Mouse (Mus musculus) forebrain, embryonic 11.5 days (tissue): Measurements from ENCODE around the gene Alg12. TPM values are rescaled to one million over a fixed set of nuclear protein-coding genes. Genes with fewer than 3 reads are reported as not detected.

Experiments
- ATAC-seq: fragments of 200-750 bp; cut with Nextera tagmentation; replicated peaks from 2 replicates; pipeline ENCODE4 v1.8.0; 2017; ENCODE audit warnings: moderate TSS enrichment; ENCODE audit not compliant: low FRiP score
- DNase-seq: peaks from one replicate; pipeline ENCODE4 v3.0.0-alpha.2; 2017; ENCODE audit warnings: low spot score
- H3K27ac ChIP-seq: fragments of 300-500 bp; sonication (generic); 2 replicates; pipeline ENCODE4 v1.5.1; 2014; ENCODE audit warnings: low read depth, low read length
- H3K27me3 ChIP-seq: fragments of 300-500 bp; sonication (generic); 2 replicates; pipeline ENCODE4 v1.6.1; 2014; ENCODE audit warnings: mild to moderate bottlenecking, low read length, mixed read lengths; ENCODE audit not compliant: control insufficient read depth, insufficient read depth
- H3K36me3 ChIP-seq: fragments of 300-500 bp; sonication (generic); 2 replicates; pipeline ENCODE4 v1.6.1; 2014; ENCODE audit warnings: mild to moderate bottlenecking, low read length, moderate library complexity, mixed read lengths; ENCODE audit not compliant: control insufficient read depth, insufficient read depth
- H3K4me1 ChIP-seq: fragments of 300-500 bp; sonication (generic); replicated peaks from 2 replicates; pipeline ENCODE4 v1.6.1; 2014; ENCODE audit warnings: low read length, mixed read lengths; ENCODE audit not compliant: control insufficient read depth, insufficient read depth
- H3K4me2 ChIP-seq: fragments of 300-500 bp; sonication (generic); 2 replicates; pipeline ENCODE4 v1.6.1; 2014; ENCODE audit warnings: low read depth, mild to moderate bottlenecking, low read length, moderate library complexity, mixed read lengths; ENCODE audit not compliant: severe bottlenecking
- H3K4me3 ChIP-seq: fragments of 300-500 bp; sonication (generic); 2 replicates; pipeline ENCODE4 v1.5.1; 2014; ENCODE audit warnings: low read depth, low read length
- H3K9ac ChIP-seq: fragments of 300-500 bp; sonication (generic); 2 replicates; pipeline ENCODE4 v1.6.1; 2014; ENCODE audit warnings: low read length
- H3K9me3 ChIP-seq: fragments of 300-500 bp; sonication (generic); 2 replicates; pipeline ENCODE4 v1.6.1; 2016; ENCODE audit warnings: low read length, mixed read lengths; ENCODE audit not compliant: control insufficient read depth
- WGBS: fragments of 180-500 bp; shearing (Covaris S2); extraction: QIAGEN DNeasy Blood & Tissue Kit; methylation state at CpG from one replicate; pipeline ENCODE4 v1.1.7; 2014; 5-methylcytosine and 5-hydroxymethylcytosine counted together
- polyA plus RNA-seq: library from polyadenylated mRNA; unstranded; fragments of >200 nt; fragmentation: Nextera tagmentation; extraction: Ambion mirVana; gene quantifications from 2 replicates; pipeline ENCODE4 v1.2.1, GENCODE M21; 2014

The Alg12 gene
- polyA plus RNA-seq, 1 experiment from 2014 or later = 10.8 TPM

- ATAC-seq (no peak), DNase-seq (no peak)
- H3K27ac ChIP-seq = no peak overlapping the region
- WGBS = 81% methylated on average over 5 of the region's 5 CpGs
- H3K4me1 ChIP-seq = peaks cover 5% of the 10 kb centered on the region; the same call in 1 of the 2 replicates
- no peak overlapping the region for H3K4me2 ChIP-seq
- no peak overlapping the region for H3K9ac ChIP-seq
- no peak overlapping the region for H3K4me3 ChIP-seq
- H3K36me3 ChIP-seq = no peaks in the 10 kb centered on the region
- H3K27me3 ChIP-seq = no peaks in the 10 kb centered on the region
- no peaks in the 10 kb centered on the region for H3K9me3 ChIP-seq
Measured at GRCm38 (mm10) chr15:88856613-88857012, 37.5 kb upstream of the Alg12 start.

GRCm38 (mm10) chr15:88855896-88856417, 36.8 kb upstream of the Alg12 start:
- Histone ChIP-seq H3K36me3 (no peaks in the 10 kb centered on the region), H3K4me1 (no peaks in the 10 kb centered on the region), H3K9ac (no peak overlapping the region), H3K4me2 (no peak overlapping the region), H3K27me3 (no peaks in the 10 kb centered on the region), H3K4me3 (no peak overlapping the region), H3K27ac (no peak overlapping the region), H3K9me3 (no peaks in the 10 kb centered on the region)
- DNase-seq (no peak), ATAC-seq (no peak)
- WGBS = 79% methylated on average over 6 of the region's 6 CpGs

GRCm38 (mm10) chr15:88854969-88855830, 36.1 kb upstream of the Alg12 start:
- no peaks in the 10 kb centered on the region for H3K36me3 ChIP-seq
- no peak overlapping the region for H3K9ac ChIP-seq
- ATAC-seq = no peak
- H3K27me3 ChIP-seq = no peaks in the 10 kb centered on the region
- no peak overlapping the region for H3K4me2 ChIP-seq
- H3K4me1 ChIP-seq = no peaks in the 10 kb centered on the region
- H3K27ac ChIP-seq = no peak overlapping the region
- no peak for DNase-seq
- H3K9me3 ChIP-seq = no peaks in the 10 kb centered on the region
- H3K4me3 ChIP-seq = no peak overlapping the region
- WGBS = 79% methylated on average over 15 of the region's 15 CpGs

- ATAC-seq (0 out of 2 replicates have a peak, but pooled peaks have one; percentile 27), DNase-seq (no peak)
- no peaks in the 10 kb centered on the region for H3K4me1 ChIP-seq
- H3K27ac ChIP-seq = no peak overlapping the region
- H3K4me2 ChIP-seq = no peak overlapping the region
- H3K9me3 ChIP-seq = no peaks in the 10 kb centered on the region
- no peak overlapping the region for H3K9ac ChIP-seq
- no peak overlapping the region for H3K4me3 ChIP-seq
- H3K27me3 ChIP-seq = no peaks in the 10 kb centered on the region
- H3K36me3 ChIP-seq = no peaks in the 10 kb centered on the region
- 64% methylated on average over 6 of the region's 6 CpGs for WGBS
Measured at GRCm38 (mm10) chr15:88854119-88854968, 35.2 kb upstream of the Alg12 start.

- Histone ChIP-seq H3K9me3 (no peaks in the 10 kb centered on the region), H3K27ac (no peak overlapping the region), H3K9ac (no peak overlapping the region), H3K4me1 (no peaks in the 10 kb centered on the region), H3K4me2 (no peak overlapping the region), H3K36me3 (no peaks in the 10 kb centered on the region), H3K27me3 (no peaks in the 10 kb centered on the region), H3K4me3 (no peak overlapping the region)
- DNase-seq (no peak), ATAC-seq (no peak)
- WGBS = 84% methylated on average over 9 of the region's 9 CpGs
Measured at GRCm38 (mm10) chr15:88853106-88853505, 34.0 kb upstream of the Alg12 start.

- H3K4me3 ChIP-seq = no peak overlapping the region
- no peak overlapping the region for H3K9ac ChIP-seq
- H3K36me3 ChIP-seq = no peaks in the 10 kb centered on the region
- H3K9me3 ChIP-seq = no peaks in the 10 kb centered on the region
- H3K27ac ChIP-seq = no peak overlapping the region
- DNase-seq = no peak
- H3K4me1 ChIP-seq = no peaks in the 10 kb centered on the region
- WGBS = 85% methylated on average over 10 of the region's 10 CpGs
- no peak overlapping the region for H3K4me2 ChIP-seq
- H3K27me3 ChIP-seq = no peaks in the 10 kb centered on the region
- ATAC-seq = no peak
Measured at GRCm38 (mm10) chr15:88851507-88852149, 32.5 kb upstream of the Alg12 start.

- WGBS = 64% methylated on average over 3 of the region's 3 CpGs
- no peaks in the 10 kb centered on the region for H3K27me3 ChIP-seq
- H3K9ac ChIP-seq = no peak overlapping the region
- no peak overlapping the region for H3K27ac ChIP-seq
- H3K36me3 ChIP-seq = no peaks in the 10 kb centered on the region
- H3K9me3 ChIP-seq = no peaks in the 10 kb centered on the region
- DNase-seq (no peak), ATAC-seq (no peak)
- H3K4me2 ChIP-seq = no peak overlapping the region
- H3K4me1 ChIP-seq = no peaks in the 10 kb centered on the region
- H3K4me3 ChIP-seq = no peak overlapping the region
Measured at GRCm38 (mm10) chr15:88851076-88851475, 32.0 kb upstream of the Alg12 start.

- Histone ChIP-seq H3K36me3 (no peaks in the 10 kb centered on the region), H3K27me3 (no peaks in the 10 kb centered on the region), H3K4me2 (no peak overlapping the region), H3K4me3 (no peak overlapping the region), H3K9me3 (no peaks in the 10 kb centered on the region), H3K4me1 (no peaks in the 10 kb centered on the region), H3K9ac (no peak overlapping the region), H3K27ac (no peak overlapping the region)
- WGBS = 67% methylated on average over 10 of the region's 10 CpGs
- ATAC-seq (no peak), DNase-seq (no peak)
Measured at GRCm38 (mm10) chr15:88850146-88850826, 31.2 kb upstream of the Alg12 start.
